Mouse (Mus musculus) spleen, adult 2 months (tissue): Measurements from ENCODE around the gene Phc2. TPM values are rescaled to one million over a fixed set of nuclear protein-coding genes. Genes with fewer than 3 reads are reported as not detected.

Source experiments
- DNase-seq, 2 experiments: peaks; one replicate each; pipeline versions ENCODE4 v3.0.0 to v3.0.0-alpha.2; 2012 to 2021; ENCODE audit warnings: low spot score in 2 of 2, low read depth in 1 of 2
- H3K27ac ChIP-seq: fragments of 200-500 bp; 2 replicates; pipeline ENCODE4 v1.5.1; 2012; ENCODE audit warnings: low read length, inconsistent platforms; ENCODE audit not compliant: insufficient read depth
- H3K27me3 ChIP-seq: fragments of 200-500 bp; 2 replicates; pipeline ENCODE4 v1.6.1; 2012; ENCODE audit warnings: mild to moderate bottlenecking, moderate library complexity, low read length, inconsistent platforms; ENCODE audit not compliant: control insufficient read depth, insufficient read depth
- H3K36me3 ChIP-seq: fragments of 200-500 bp; 2 replicates; pipeline ENCODE4 v1.6.1; 2012; ENCODE audit warnings: mild to moderate bottlenecking, low read length, inconsistent platforms; ENCODE audit not compliant: control insufficient read depth, insufficient read depth
- H3K4me1 ChIP-seq: fragments of 200-500 bp; 2 replicates; pipeline ENCODE4 v1.6.1; 2011; ENCODE audit warnings: inconsistent platforms; ENCODE audit not compliant: control insufficient read depth, insufficient read depth, insufficient read length
- H3K4me3 ChIP-seq: fragments of 200-500 bp; 2 replicates; pipeline ENCODE4 v1.5.1; 2011; ENCODE audit warnings: mild to moderate bottlenecking, inconsistent platforms; ENCODE audit not compliant: insufficient read depth, insufficient read length; ENCODE audit errors: extremely low read depth
- CTCF ChIP-seq: fragments of 200-500 bp; IDR thresholded peaks from 2 replicates; pipeline ENCODE4 v1.5.1; 2011; ENCODE audit warnings: mild to moderate bottlenecking, inconsistent platforms; ENCODE audit not compliant: insufficient read depth, insufficient read length, insufficient replicate concordance; ENCODE audit errors: extremely low read depth
- POLR2A ChIP-seq: fragments of 200-500 bp; IDR thresholded peaks from 2 replicates; pipeline ENCODE4 v1.6.1; 2011; ENCODE audit warnings: low read depth, low read length, inconsistent platforms
- WGBS: fragments of 180-500 bp; shearing (Covaris S2); methylation state at CpG from one replicate; pipeline ENCODE4 v1.1.7; 2018; 5-methylcytosine and 5-hydroxymethylcytosine counted together
- polyA plus RNA-seq: library from polyadenylated mRNA; depleted of rRNA; stranded (reverse); fragments of >200 nt; gene quantifications from 2 replicates; pipeline ENCODE4 v1.2.3, GENCODE M21; 2012

Phc2 gene
- polyA plus RNA-seq, 1 experiment = 76.7 TPM

- peaks cover 41% of the 10 kb centered on the region for H3K36me3 ChIP-seq
- no peak overlapping the region for H3K4me3 ChIP-seq
- DNase-seq = no peak
- no peaks in the 10 kb centered on the region for H3K27me3 ChIP-seq
- H3K27ac ChIP-seq = no peak overlapping the region
- no peaks in the 10 kb centered on the region; the same call in 1 of the 2 replicates for H3K4me1 ChIP-seq
- 87% methylated on average over 12 of the region's 12 CpGs for WGBS
- no peak for TF ChIP-seq CTCF
- TF ChIP-seq POLR2A = no peak
Measured at GRCm38 (mm10) chr4:128743031-128743626, 88.6 kb downstream of the Phc2 start.

- H3K36me3 ChIP-seq = peaks cover 58% of the 10 kb centered on the region
- 65% methylated on average over 8 of the region's 8 CpGs for WGBS
Measured at GRCm38 (mm10) chr4:128745160-128745559, 90.7 kb downstream of the Phc2 start.

GRCm38 (mm10) chr4:128747614-128748270 lies 93.2 kb downstream of the Phc2 start:
- DNase-seq = no peak
- TF ChIP-seq CTCF = no peak
- Histone ChIP-seq H3K27ac (no peak overlapping the region), H3K36me3 (peaks cover 78% of the 10 kb centered on the region), H3K4me1 (no peaks in the 10 kb centered on the region), H3K4me3 (no peak overlapping the region), H3K27me3 (no peaks in the 10 kb centered on the region)
- 86% methylated on average over 22 of the region's 22 CpGs for WGBS

More at GRCm38 (mm10) chr4:128745160-128745559, 90.7 kb downstream of the Phc2 start:
- Histone ChIP-seq H3K27ac (no peak overlapping the region), H3K4me1 (no peaks in the 10 kb centered on the region; the same call in 1 of the 2 replicates), H3K27me3 (no peaks in the 10 kb centered on the region), H3K4me3 (no peak overlapping the region)
- TF ChIP-seq POLR2A (no peak), CTCF (no peak)
- DNase-seq = no peak

GRCm38 (mm10) chr4:128748309-128748708 lies 93.8 kb downstream of the Phc2 start:
- H3K27ac ChIP-seq = no peak overlapping the region
- no peaks in the 10 kb centered on the region for H3K27me3 ChIP-seq
- H3K4me3 ChIP-seq = no peak overlapping the region
- peaks cover 79% of the 10 kb centered on the region for H3K36me3 ChIP-seq
- WGBS = 95% methylated on average over 7 of the region's 7 CpGs
- DNase-seq = no peak
- TF ChIP-seq POLR2A (no peak), CTCF (no peak)
- H3K4me1 ChIP-seq = no peaks in the 10 kb centered on the region

GRCm38 (mm10) chr4:128751006-128751405 lies 96.5 kb downstream of the Phc2 start:
- Histone ChIP-seq H3K4me1 (no peaks in the 10 kb centered on the region), H3K36me3 (peaks cover 65% of the 10 kb centered on the region), H3K27me3 (no peaks in the 10 kb centered on the region), H3K27ac (no peak overlapping the region), H3K4me3 (no peak overlapping the region)
- TF ChIP-seq CTCF (no peak), POLR2A (no peak)
- WGBS = 86% methylated on average over 5 of the region's 5 CpGs
- DNase-seq = no peak

GRCm38 (mm10) chr4:128752031-128752757 lies 97.7 kb downstream of the Phc2 start:
- Histone ChIP-seq H3K4me3 (no peak overlapping the region), H3K36me3 (peaks cover 54% of the 10 kb centered on the region), H3K27me3 (no peaks in the 10 kb centered on the region)

GRCm38 (mm10) chr4:128753571-128753970 lies 99.1 kb downstream of the Phc2 start:
- Histone ChIP-seq H3K36me3 (peaks cover 41% of the 10 kb centered on the region), H3K27me3 (no peaks in the 10 kb centered on the region), H3K4me3 (no peak overlapping the region), H3K4me1 (no peaks in the 10 kb centered on the region), H3K27ac (no peak overlapping the region)
- TF ChIP-seq CTCF = no peak
- TF ChIP-seq POLR2A = no peak
- DNase-seq = no peak
- 96% methylated on average over 7 of the region's 7 CpGs for WGBS

More at GRCm38 (mm10) chr4:128752031-128752757, 97.7 kb downstream of the Phc2 start:
- Histone ChIP-seq H3K27ac (no peak overlapping the region), H3K4me1 (no peaks in the 10 kb centered on the region)
- WGBS = 93% methylated on average over 13 of the region's 13 CpGs
- TF ChIP-seq POLR2A = no peak
- no peak for DNase-seq
